Mouse (Mus musculus): ENCODE measurements around the gene Lin28a. TPM values are rescaled to one million over a fixed set of nuclear protein-coding genes. Genes with fewer than 3 reads are reported as not detected.
A peak's percentile ranks its signal among the peaks of the same experiment; 100 is the strongest.

Lin28a gene
- total and polyA plus RNA-seq, 3 experiments = 0.01 TPM; not detected in 2

GRCm38 (mm10) chr4:134041317-134042123 is 22.9 kb upstream of the Lin28a start:
- H3K9me3 ChIP-seq (replicated peaks; ENCODE audit: insufficient read depth, low read length) = no peaks in the 10 kb centered on the region
- H3K4me3 ChIP-seq (ENCODE audit: control insufficient read depth in 1 of 2, insufficient read depth in 1 of 2, low read depth in 2 of 2, low read length in 2 of 2) = no peak overlapping the region
- TF ChIP-seq CHD2 (IDR thresholded peaks at IDR 0.05; ENCODE audit: low read length) (no peak), ETS1 (IDR thresholded peaks at IDR 0.05; ENCODE audit: low read depth, low read length) (peak; percentile 63), TBP (IDR thresholded peaks at IDR 0.05; ENCODE audit: low read depth, low read length) (peak; percentile 92), TCF12 (IDR thresholded peaks at IDR 0.05; ENCODE audit: low read depth, low read length) (no peak), EP300 (IDR thresholded peaks at IDR 0.05; ENCODE audit: low read depth in 1 of 2, low read length in 2 of 2) (no peak), BHLHE40 (IDR thresholded peaks at IDR 0.05; ENCODE audit: borderline replicate concordance, low read depth, low read length) (peak; percentile 43; the same call in 1 of the 2 replicates), CTCF (IDR thresholded peaks at IDR 0.05 in 2 of 3, conservative IDR thresholded peaks at IDR 0.05 in 1 of 3; ENCODE audit: control insufficient read depth in 1 of 3, insufficient read depth in 1 of 3, low read depth in 2 of 3, low read length in 3 of 3, poor library complexity in 1 of 3, severe bottlenecking in 1 of 3) (no peak), USF2 (IDR thresholded peaks at IDR 0.05; ENCODE audit: borderline replicate concordance in 1 of 2, insufficient read depth in 1 of 2, low read depth in 1 of 2, low read length in 2 of 2) (no peak), MYB (IDR thresholded peaks at IDR 0.05; ENCODE audit: low read depth, low read length) (no peak), MYC (IDR thresholded peaks at IDR 0.05; ENCODE audit: low read depth, low read length) (no peak), ZC3H11A (IDR thresholded peaks at IDR 0.05; ENCODE audit: low read depth, low read length) (no peak), RCOR1 (IDR thresholded peaks at IDR 0.05; ENCODE audit: low read depth, low read length) (peak; percentile 75), POLR2AphosphoS2 (IDR thresholded peaks at IDR 0.05; ENCODE audit: low read length) (no peak), USF1 (IDR thresholded peaks at IDR 0.05; ENCODE audit: low read depth, low read length) (peak; percentile 35; the same call in 1 of the 2 replicates), CHD1 (IDR thresholded peaks at IDR 0.05; ENCODE audit: low read depth, low read length) (no peak), ZKSCAN1 (IDR thresholded peaks at IDR 0.05; ENCODE audit: low read depth, low read length) (no peak), KAT2A (conservative IDR thresholded peaks at IDR 0.05; ENCODE audit: low read depth, low read length) (no peak), ZMIZ1 (IDR thresholded peaks at IDR 0.05; ENCODE audit: low read depth, low read length) (no peak), NELFE (IDR thresholded peaks at IDR 0.05; ENCODE audit: low read depth, low read length) (no peak), E2F4 (IDR thresholded peaks at IDR 0.05; ENCODE audit: borderline replicate concordance, low read depth, low read length) (no peak), ELF1 (IDR thresholded peaks at IDR 0.05; ENCODE audit: low read depth, low read length) (no peak), HCFC1 (IDR thresholded peaks at IDR 0.05; ENCODE audit: low read depth, low read length) (no peak), MXI1 (IDR thresholded peaks at IDR 0.05; ENCODE audit: low read depth, low read length) (no peak)
- no peaks in the 10 kb centered on the region; a peak in 1 of 4 replicates for H3K27me3 ChIP-seq (ENCODE audit: control insufficient read depth in 1 of 2, insufficient read depth in 2 of 2, low read length in 2 of 2)
- H3K79me2 ChIP-seq (ENCODE audit: control insufficient read depth, insufficient read depth, low read length, poor library complexity) = no peaks in the 10 kb centered on the region
- H3K27ac ChIP-seq (ENCODE audit: control insufficient read depth, low read depth, low read length) = no peak overlapping the region
- H3K36me3 ChIP-seq (ENCODE audit: control insufficient read depth in 1 of 2, insufficient read depth in 2 of 2, low read length in 2 of 2) = no peaks in the 10 kb centered on the region
- DNase-seq (ENCODE audit: low read depth, low spot score) = peak; percentile 81
- no peak overlapping the region for H3K9ac ChIP-seq (ENCODE audit: control insufficient read depth, low read depth, low read length, poor library complexity, severe bottlenecking)
- no peaks in the 10 kb centered on the region for H3K4me1 ChIP-seq (ENCODE audit: control insufficient read depth in 1 of 2, insufficient read depth in 2 of 2, low read length in 2 of 2)

Data from MEL (cell line).